Mouse (Mus musculus) E14TG2a.4 (cell line): ENCODE results near the gene Tgfbr3.

Experiments used
- CTCF ChIP-seq: conservative IDR thresholded peaks from 2 replicates; pipeline ENCODE4 v1.5.1; 2014; ENCODE audit warnings: low read length
- NANOG ChIP-seq: IDR thresholded peaks from 2 replicates; pipeline ENCODE4 v1.6.1; 2014; ENCODE audit warnings: borderline replicate concordance, low read length, mixed read lengths
- POU5F1 ChIP-seq: IDR thresholded peaks from 2 replicates; pipeline ENCODE4 v1.6.1; 2014; ENCODE audit warnings: low read length, borderline replicate concordance

GRCm38 (mm10) chr5:107142791-107143190 lies 146.6 kb downstream of the Tgfbr3 start:
- no peak for TF ChIP-seq CTCF
- TF ChIP-seq NANOG: no peak
- TF ChIP-seq POU5F1: no peak
